Mouse (Mus musculus) midbrain, embryonic 14.5 days (tissue): ENCODE results near the gene Gm4305. TPM values are rescaled to one million over a fixed set of nuclear protein-coding genes. Genes with fewer than 3 reads are reported as not detected.
"Not testable (repeated sequence)": the region's sequence is repeated elsewhere in the genome, so short reads cannot be mapped to it uniquely, and the experiment has no call there.

Source experiments
- ATAC-seq: fragments of 200-750 bp; cut with Nextera tagmentation; 2 replicates; pipeline ENCODE4 v1.8.0; 2017; ENCODE audit warnings: moderate number of reproducible peaks, moderate library complexity; ENCODE audit not compliant: low FRiP score, low TSS enrichment
- DNase-seq: peaks from one replicate; pipeline ENCODE4 v3.0.0-alpha.2; 2015
- H3K27ac ChIP-seq: fragments of 300-500 bp; sonication (generic); replicated peaks from 2 replicates; pipeline ENCODE4 v1.5.1; 2014; ENCODE audit warnings: mild to moderate bottlenecking, low read depth, low read length, moderate library complexity
- H3K27me3 ChIP-seq: fragments of 300-500 bp; sonication (generic); 2 replicates; pipeline ENCODE4 v1.6.1; 2014; ENCODE audit warnings: low read length, control low read depth, mixed read lengths; ENCODE audit not compliant: control insufficient read depth, insufficient read depth
- H3K36me3 ChIP-seq: fragments of 300-500 bp; sonication (generic); 2 replicates; pipeline ENCODE4 v1.6.1; 2014; ENCODE audit warnings: low read length, control low read depth; ENCODE audit not compliant: control insufficient read depth, insufficient read depth
- H3K4me1 ChIP-seq: fragments of 300-500 bp; sonication (generic); 2 replicates; pipeline ENCODE4 v1.6.1; 2014; ENCODE audit warnings: mild to moderate bottlenecking, antibody characterized with exemption, low read length, control low read depth; ENCODE audit not compliant: control insufficient read depth, insufficient read depth
- H3K4me2 ChIP-seq: fragments of 300-500 bp; sonication (generic); 2 replicates; pipeline ENCODE4 v1.6.1; 2014; ENCODE audit warnings: mild to moderate bottlenecking, low read length, moderate library complexity
- H3K4me3 ChIP-seq: fragments of 300-500 bp; sonication (generic); replicated peaks from 2 replicates; pipeline ENCODE4 v1.5.1; 2014; ENCODE audit warnings: low read depth, low read length
- H3K9ac ChIP-seq: fragments of 300-500 bp; sonication (generic); replicated peaks from 2 replicates; pipeline ENCODE4 v1.6.1; 2014; ENCODE audit warnings: mild to moderate bottlenecking, low read length, moderate library complexity
- H3K9me3 ChIP-seq: fragments of 300-500 bp; sonication (generic); 2 replicates; pipeline ENCODE4 v1.6.1; 2016; ENCODE audit warnings: low read length, control low read depth, mixed read lengths; ENCODE audit not compliant: control insufficient read depth
- WGBS: fragments of 180-500 bp; shearing (Covaris S2); extraction: QIAGEN DNeasy Blood & Tissue Kit; methylation state at CpG from one replicate; pipeline ENCODE4 v1.1.7; 2014; 5-methylcytosine and 5-hydroxymethylcytosine counted together
- polyA plus RNA-seq: library from polyadenylated mRNA; unstranded; fragments of >200 nt; fragmentation: Nextera tagmentation; extraction: Ambion mirVana; gene quantifications from 2 replicates; pipeline ENCODE4 v1.2.1, GENCODE M21; 2014

The Gm4305 gene
- polyA plus RNA-seq: not detected in 2 replicates

DNA sequence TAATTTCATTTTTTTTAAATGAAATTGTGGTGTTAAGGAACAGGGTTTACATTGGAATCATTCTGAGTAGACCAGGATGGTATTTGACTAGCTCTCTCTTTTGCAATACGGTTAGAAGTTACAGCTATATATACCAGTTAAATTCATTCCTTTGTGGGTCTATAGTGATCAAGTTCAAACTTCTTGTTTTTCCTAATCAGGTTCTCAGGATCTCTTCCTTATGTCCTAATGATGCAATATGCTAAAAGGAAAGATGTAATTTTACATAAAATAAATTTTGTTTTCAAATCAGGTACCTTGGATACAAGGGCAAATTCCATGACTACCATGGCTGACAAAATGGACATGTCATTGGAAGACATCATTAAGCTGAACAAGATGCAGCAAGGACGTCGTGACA lies at the start of gene Gm4305:
Gene Gm4305, plus strand, starts transcription at position 301 of the 400 bp plus-strand sequence.
- H3K4me3 ChIP-seq, ATAC-seq: not testable (repeated sequence)

DNA sequence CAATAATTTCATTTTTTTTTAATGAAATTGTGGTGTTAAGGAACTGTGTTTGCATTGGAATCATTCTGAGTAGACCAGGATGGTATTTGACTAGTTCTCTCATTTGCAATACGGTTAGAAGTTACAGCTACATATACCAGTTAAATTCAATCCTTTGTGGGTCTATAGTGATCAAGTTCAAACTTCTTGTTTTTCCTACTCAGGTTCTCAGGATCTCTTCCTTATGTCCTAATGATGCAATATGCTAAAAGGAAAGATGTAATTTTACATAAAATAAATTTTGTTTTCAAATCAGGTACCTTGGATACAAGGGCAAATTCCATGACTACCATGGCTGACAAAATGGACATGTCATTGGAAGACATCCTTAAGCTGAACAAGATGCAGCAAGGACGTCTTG lies 15.5 kb upstream of the Gm4305 start, which contains the start of gene Gm4301:
Gene Gm4301, plus strand, starts transcription at position 301 of the 400 bp plus-strand sequence.
- not testable (repeated sequence) for DNase-seq, H3K9me3 ChIP-seq, H3K4me1 ChIP-seq, H3K4me3 ChIP-seq, ATAC-seq, H3K36me3 ChIP-seq, H3K9ac ChIP-seq, H3K27ac ChIP-seq, H3K4me2 ChIP-seq, H3K27me3 ChIP-seq
- WGBS: no CpG with 5 or more reads among the region's 2 CpGs

More for the DNA sequence above, at the start of gene Gm4305:
- not testable (repeated sequence) for H3K36me3 ChIP-seq, H3K27ac ChIP-seq, H3K9ac ChIP-seq, DNase-seq, H3K27me3 ChIP-seq, H3K9me3 ChIP-seq, H3K4me1 ChIP-seq, H3K4me2 ChIP-seq
- WGBS: no CpG with 5 or more reads among the region's 3 CpGs

DNA sequence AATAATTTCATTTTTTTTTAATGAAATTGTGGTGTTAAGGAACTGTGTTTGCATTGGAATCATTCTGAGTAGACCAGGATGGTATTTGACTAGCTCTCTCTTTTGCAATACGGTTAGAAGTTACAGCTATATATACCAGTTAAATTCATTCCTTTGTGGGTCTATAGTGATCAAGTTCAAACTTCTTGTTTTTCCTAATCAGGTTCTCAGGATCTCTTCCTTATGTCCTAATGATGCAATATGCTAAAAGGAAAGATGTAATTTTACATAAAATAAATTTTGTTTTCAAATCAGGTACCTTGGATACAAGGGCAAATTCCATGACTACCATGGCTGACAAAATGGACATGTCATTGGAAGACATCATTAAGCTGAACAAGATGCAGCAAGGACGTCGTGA lies 10.4 kb upstream of the Gm4305 start, which contains the start of gene Gm4302:
Gene Gm4302, plus strand, starts transcription at position 301 of the 400 bp plus-strand sequence.
- H3K9ac ChIP-seq, DNase-seq, ATAC-seq, H3K36me3 ChIP-seq, H3K27ac ChIP-seq, H3K4me1 ChIP-seq, H3K27me3 ChIP-seq, H3K4me2 ChIP-seq, H3K9me3 ChIP-seq, H3K4me3 ChIP-seq: not testable (repeated sequence)
- no CpG with 5 or more reads among the region's 3 CpGs for WGBS

DNA sequence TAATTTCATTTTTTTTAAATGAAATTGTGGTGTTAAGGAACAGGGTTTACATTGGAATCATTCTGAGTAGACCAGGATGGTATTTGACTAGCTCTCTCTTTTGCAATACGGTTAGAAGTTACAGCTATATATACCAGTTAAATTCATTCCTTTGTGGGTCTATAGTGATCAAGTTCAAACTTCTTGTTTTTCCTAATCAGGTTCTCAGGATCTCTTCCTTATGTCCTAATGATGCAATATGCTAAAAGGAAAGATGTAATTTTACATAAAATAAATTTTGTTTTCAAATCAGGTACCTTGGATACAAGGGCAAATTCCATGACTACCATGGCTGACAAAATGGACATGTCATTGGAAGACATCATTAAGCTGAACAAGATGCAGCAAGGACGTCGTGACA lies 5.2 kb upstream of the Gm4305 start, which contains the start of gene Gm4303:
Gene Gm4303, plus strand, starts transcription at position 301 of the 400 bp plus-strand sequence.
- not testable (repeated sequence) for ATAC-seq, H3K36me3 ChIP-seq, H3K27me3 ChIP-seq, H3K27ac ChIP-seq, H3K4me2 ChIP-seq, H3K9me3 ChIP-seq, H3K9ac ChIP-seq, H3K4me3 ChIP-seq, DNase-seq, H3K4me1 ChIP-seq
- WGBS: no CpG with 5 or more reads among the region's 3 CpGs

DNA sequence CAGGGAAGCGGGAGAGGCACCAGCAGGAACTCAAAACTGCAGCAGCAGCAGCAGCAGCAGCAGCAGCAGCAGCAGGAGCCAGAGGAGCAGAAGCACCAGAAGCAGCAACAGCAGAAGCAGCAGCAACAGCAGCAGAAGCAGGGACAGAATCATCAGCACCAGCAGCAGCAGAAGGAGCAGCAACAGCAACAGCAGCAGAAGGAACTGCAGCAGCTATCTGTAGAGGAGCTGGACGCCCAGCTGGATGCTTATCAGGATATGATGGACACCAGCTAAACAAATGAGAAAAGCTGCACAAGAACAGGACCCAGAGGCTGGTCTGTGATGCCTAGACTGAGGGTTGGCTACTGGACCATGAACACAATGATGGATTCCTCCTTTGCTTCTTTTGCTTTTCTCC lies 5.9 kb downstream of the Gm4305 start:
- DNase-seq, ATAC-seq, H3K4me1 ChIP-seq, H3K9me3 ChIP-seq, H3K9ac ChIP-seq, H3K36me3 ChIP-seq, H3K4me2 ChIP-seq, H3K27me3 ChIP-seq, H3K27ac ChIP-seq, H3K4me3 ChIP-seq: not testable (repeated sequence)
- WGBS: 86% methylated on average over 1 of the region's 2 CpGs

DNA sequence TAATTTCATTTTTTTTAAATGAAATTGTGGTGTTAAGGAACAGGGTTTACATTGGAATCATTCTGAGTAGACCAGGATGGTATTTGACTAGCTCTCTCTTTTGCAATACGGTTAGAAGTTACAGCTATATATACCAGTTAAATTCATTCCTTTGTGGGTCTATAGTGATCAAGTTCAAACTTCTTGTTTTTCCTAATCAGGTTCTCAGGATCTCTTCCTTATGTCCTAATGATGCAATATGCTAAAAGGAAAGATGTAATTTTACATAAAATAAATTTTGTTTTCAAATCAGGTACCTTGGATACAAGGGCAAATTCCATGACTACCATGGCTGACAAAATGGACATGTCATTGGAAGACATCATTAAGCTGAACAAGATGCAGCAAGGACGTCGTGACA lies 10.1 kb downstream of the Gm4305 start, which contains the start of gene Gm4307:
Gene Gm4307, plus strand, starts transcription at position 301 of the 400 bp plus-strand sequence.
- H3K4me1 ChIP-seq, DNase-seq, ATAC-seq, H3K36me3 ChIP-seq, H3K4me2 ChIP-seq, H3K9me3 ChIP-seq, H3K4me3 ChIP-seq, H3K27me3 ChIP-seq, H3K27ac ChIP-seq, H3K9ac ChIP-seq: not testable (repeated sequence)
- no CpG with 5 or more reads among the region's 3 CpGs for WGBS

DNA sequence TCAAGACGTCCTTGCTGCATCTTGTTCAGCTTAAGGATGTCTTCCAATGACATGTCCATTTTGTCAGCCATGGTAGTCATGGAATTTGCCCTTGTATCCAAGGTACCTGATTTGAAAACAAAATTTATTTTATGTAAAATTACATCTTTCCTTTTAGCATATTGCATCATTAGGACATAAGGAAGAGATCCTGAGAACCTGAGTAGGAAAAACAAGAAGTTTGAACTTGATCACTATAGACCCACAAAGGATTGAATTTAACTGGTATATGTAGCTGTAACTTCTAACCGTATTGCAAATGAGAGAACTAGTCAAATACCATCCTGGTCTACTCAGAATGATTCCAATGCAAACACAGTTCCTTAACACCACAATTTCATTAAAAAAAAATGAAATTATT lies 31.6 kb downstream of the Gm4305 start, which contains the start of gene Gm4312:
Gene Gm4312, minus strand, starts transcription at position 101 of the 400 bp plus-strand sequence.
- H3K9ac ChIP-seq, H3K4me2 ChIP-seq, ATAC-seq, H3K27me3 ChIP-seq, H3K36me3 ChIP-seq, H3K4me3 ChIP-seq, H3K4me1 ChIP-seq, H3K9me3 ChIP-seq, DNase-seq, H3K27ac ChIP-seq: not testable (repeated sequence)
- no CpG with 5 or more reads among the region's 2 CpGs for WGBS

Other genes starting within 250 kb of the Gm4305 start
- gene Gm4301, start 15.4 kb upstream of the Gm4305 start, polyA plus RNA-seq: not detected in 2 replicates
- gene Gm4302, start 10.3 kb upstream of the Gm4305 start, polyA plus RNA-seq: not detected in 2 replicates
- not detected in 2 replicates for gene Gm4303, start 5.1 kb upstream of the Gm4305 start, polyA plus RNA-seq
- not detected in 2 replicates for gene Gm4307, start 10.2 kb downstream of the Gm4305 start, polyA plus RNA-seq
- not detected in 2 replicates for gene Gm4312, start 31.5 kb downstream of the Gm4305 start, polyA plus RNA-seq
- 10.3 and 11.7 TPM in 2 replicates for gene Tmtc3, start 136.3 kb downstream of the Gm4305 start, polyA plus RNA-seq
- gene Cep290, start 136.5 kb downstream of the Gm4305 start, polyA plus RNA-seq: 7.4 TPM in 2 replicates
- 15.6 and 22.1 TPM in 2 replicates for gene 4930430F08Rik, start 239.3 kb downstream of the Gm4305 start, polyA plus RNA-seq
- gene 1700017N19Rik, start 239.4 kb downstream of the Gm4305 start, polyA plus RNA-seq: 0.27 and 0.34 TPM in 2 replicates